Mouse (Mus musculus) liver, embryonic 11.5 days (tissue): ENCODE measurements around the gene 2010111I01Rik. TPM values are rescaled to one million over a fixed set of nuclear protein-coding genes. Genes with fewer than 3 reads are reported as not detected.

Experiments
- ATAC-seq: fragments of 200-750 bp; cut with Nextera tagmentation; replicated peaks from 2 replicates; pipeline ENCODE4 v1.8.0; 2017; ENCODE audit warnings: moderate number of reproducible peaks, mild to moderate bottlenecking, moderate TSS enrichment, moderate library complexity; ENCODE audit not compliant: low FRiP score
- DNase-seq: peaks from one replicate; pipeline ENCODE4 v3.0.0-alpha.2; 2017; ENCODE audit warnings: low spot score
- H3K27ac ChIP-seq: fragments of 300-500 bp; sonication (generic); 2 replicates; pipeline ENCODE4 v1.5.1; 2014; ENCODE audit warnings: mild to moderate bottlenecking, low read depth, low read length, control low read depth
- H3K27me3 ChIP-seq: fragments of 300-500 bp; sonication (generic); replicated peaks from 2 replicates; pipeline ENCODE4 v1.6.1; 2014; ENCODE audit warnings: low read length, mixed read lengths; ENCODE audit not compliant: control insufficient read depth, insufficient read depth
- H3K36me3 ChIP-seq: fragments of 300-500 bp; sonication (generic); 2 replicates; pipeline ENCODE4 v1.6.1; 2014; ENCODE audit warnings: mild to moderate bottlenecking, low read length, moderate library complexity, mixed read lengths; ENCODE audit not compliant: control insufficient read depth, insufficient read depth
- H3K4me1 ChIP-seq: fragments of 300-500 bp; sonication (generic); replicated peaks from 2 replicates; pipeline ENCODE4 v1.6.1; 2014; ENCODE audit warnings: low read length, mixed read lengths; ENCODE audit not compliant: control insufficient read depth, insufficient read depth
- H3K4me2 ChIP-seq: fragments of 300-500 bp; sonication (generic); 2 replicates; pipeline ENCODE4 v1.6.1; 2014; ENCODE audit warnings: mild to moderate bottlenecking, control low read depth, moderate library complexity
- H3K4me3 ChIP-seq: fragments of 300-500 bp; sonication (generic); 2 replicates; pipeline ENCODE4 v1.5.1; 2014; ENCODE audit warnings: low read depth, low read length, control low read depth
- H3K9ac ChIP-seq: fragments of 300-500 bp; sonication (generic); 2 replicates; pipeline ENCODE4 v1.6.1; 2014; ENCODE audit warnings: low read depth, low read length, control low read depth
- H3K9me3 ChIP-seq: fragments of 300-500 bp; sonication (generic); 2 replicates; pipeline ENCODE4 v1.6.1; 2016; ENCODE audit warnings: low read length, inconsistent platforms, mixed read lengths; ENCODE audit not compliant: control insufficient read depth
- WGBS: fragments of 180-500 bp; shearing (Covaris S2); extraction: QIAGEN DNeasy Blood & Tissue Kit; methylation state at CpG from one replicate; pipeline ENCODE4 v1.1.7; 2014; 5-methylcytosine and 5-hydroxymethylcytosine counted together
- polyA plus RNA-seq: library from polyadenylated mRNA; unstranded; fragments of >200 nt; fragmentation: Nextera tagmentation; extraction: Ambion mirVana; gene quantifications from 2 replicates; pipeline ENCODE4 v1.2.1, GENCODE M21; 2014

Gene 2010111I01Rik
- polyA plus RNA-seq, 1 experiment from 2014 or later: 30.6 TPM

GRCm38 (mm10) chr13:63240835-63241234 is 276.1 kb downstream of the 2010111I01Rik start:
- 28% methylated on average over 5 of the region's 5 CpGs for WGBS
- Histone ChIP-seq H3K36me3 (no peaks in the 10 kb centered on the region), H3K27me3 (no peaks in the 10 kb centered on the region), H3K4me1 (peaks cover 14% of the 10 kb centered on the region), H3K4me3 (peak overlapping the region; percentile 81), H3K27ac (no peak overlapping the region), H3K9me3 (no peaks in the 10 kb centered on the region), H3K4me2 (peak overlapping the region; percentile 92), H3K9ac (no peak overlapping the region)
- DNase-seq: no peak
- ATAC-seq: no peak

- Histone ChIP-seq H3K27ac (no peak overlapping the region), H3K4me2 (no peak overlapping the region; the same call in 1 of the 2 replicates), H3K36me3 (no peaks in the 10 kb centered on the region), H3K9me3 (no peaks in the 10 kb centered on the region), H3K9ac (no peak overlapping the region), H3K4me3 (no peak overlapping the region), H3K4me1 (peaks cover 14% of the 10 kb centered on the region), H3K27me3 (no peaks in the 10 kb centered on the region)
- 87% methylated on average over 3 of the region's 3 CpGs for WGBS
- no peak for ATAC-seq
- no peak for DNase-seq
Measured at GRCm38 (mm10) chr13:63241665-63242064, 277.0 kb downstream of the 2010111I01Rik start.

GRCm38 (mm10) chr13:63242401-63243192 is 277.9 kb downstream of the 2010111I01Rik start:
- no peak overlapping the region for H3K4me3 ChIP-seq
- ATAC-seq (no peak), DNase-seq (no peak)
- H3K9me3 ChIP-seq: no peaks in the 10 kb centered on the region
- no peak overlapping the region for H3K4me2 ChIP-seq
- H3K36me3 ChIP-seq: no peaks in the 10 kb centered on the region
- no peak overlapping the region for H3K27ac ChIP-seq
- peaks cover 14% of the 10 kb centered on the region for H3K4me1 ChIP-seq
- H3K27me3 ChIP-seq: no peaks in the 10 kb centered on the region
- WGBS: 81% methylated on average over 10 of the region's 10 CpGs
- H3K9ac ChIP-seq: no peak overlapping the region

- WGBS: 84% methylated on average over 5 of the region's 5 CpGs
- no peak overlapping the region for H3K4me3 ChIP-seq
- peaks cover 14% of the 10 kb centered on the region for H3K4me1 ChIP-seq
Measured at GRCm38 (mm10) chr13:63243586-63243985, 278.9 kb downstream of the 2010111I01Rik start.

GRCm38 (mm10) chr13:63244425-63244824 is 279.7 kb downstream of the 2010111I01Rik start:
- H3K4me1 ChIP-seq: peaks cover 11% of the 10 kb centered on the region
- H3K9ac ChIP-seq: no peak overlapping the region
- 88% methylated on average over 3 of the region's 3 CpGs for WGBS
- H3K4me2 ChIP-seq: no peak overlapping the region
- H3K27me3 ChIP-seq: no peaks in the 10 kb centered on the region
- DNase-seq: no peak
- no peak overlapping the region for H3K4me3 ChIP-seq
- H3K27ac ChIP-seq: no peak overlapping the region
- no peaks in the 10 kb centered on the region; the same call in 1 of the 2 replicates for H3K36me3 ChIP-seq
- H3K9me3 ChIP-seq: no peaks in the 10 kb centered on the region
- no peak for ATAC-seq

More at GRCm38 (mm10) chr13:63243586-63243985, 278.9 kb downstream of the 2010111I01Rik start:
- DNase-seq: no peak
- Histone ChIP-seq H3K9ac (no peak overlapping the region), H3K27me3 (no peaks in the 10 kb centered on the region), H3K9me3 (no peaks in the 10 kb centered on the region), H3K36me3 (no peaks in the 10 kb centered on the region; the same call in 1 of the 2 replicates), H3K4me2 (no peak overlapping the region), H3K27ac (no peak overlapping the region)
- ATAC-seq: no peak

- H3K4me1 ChIP-seq: peaks cover 9% of the 10 kb centered on the region
- ATAC-seq (no peak), DNase-seq (no peak)
- no peak overlapping the region for H3K9ac ChIP-seq
- H3K9me3 ChIP-seq: no peaks in the 10 kb centered on the region
- H3K36me3 ChIP-seq: no peaks in the 10 kb centered on the region; the same call in 1 of the 2 replicates
- H3K4me3 ChIP-seq: no peak overlapping the region
- H3K4me2 ChIP-seq: no peak overlapping the region
- no peak overlapping the region for H3K27ac ChIP-seq
- H3K27me3 ChIP-seq: no peaks in the 10 kb centered on the region
- 76% methylated on average over 9 of the region's 9 CpGs for WGBS
Measured at GRCm38 (mm10) chr13:63245218-63245617, 280.5 kb downstream of the 2010111I01Rik start.

- WGBS: 75% methylated on average over 4 of the region's 4 CpGs
- Histone ChIP-seq H3K9ac (no peak overlapping the region), H3K9me3 (no peaks in the 10 kb centered on the region), H3K4me1 (peaks cover 3% of the 10 kb centered on the region; the same call in 1 of the 2 replicates), H3K27ac (no peak overlapping the region), H3K4me3 (no peak overlapping the region), H3K27me3 (no peaks in the 10 kb centered on the region), H3K4me2 (no peak overlapping the region), H3K36me3 (no peaks in the 10 kb centered on the region; the same call in 1 of the 2 replicates)
- no peak for ATAC-seq
- DNase-seq: no peak
Measured at GRCm38 (mm10) chr13:63245812-63246211, 281.1 kb downstream of the 2010111I01Rik start.

GRCm38 (mm10) chr13:63246332-63246940 is 281.7 kb downstream of the 2010111I01Rik start:
- H3K4me1 ChIP-seq: no peaks in the 10 kb centered on the region; the same call in 1 of the 2 replicates
- H3K27me3 ChIP-seq: no peaks in the 10 kb centered on the region
- no peak overlapping the region for H3K4me2 ChIP-seq
- H3K36me3 ChIP-seq: no peaks in the 10 kb centered on the region; the same call in 1 of the 2 replicates
- WGBS: 73% methylated on average over 12 of the region's 12 CpGs
- DNase-seq (no peak), ATAC-seq (no peak)
- H3K4me3 ChIP-seq: no peak overlapping the region
- H3K27ac ChIP-seq: no peak overlapping the region
- no peaks in the 10 kb centered on the region for H3K9me3 ChIP-seq
- H3K9ac ChIP-seq: no peak overlapping the region
